Mouse (Mus musculus) layer of hippocampus, adult 2 months (tissue): ENCODE data around the gene Fam219a. TPM values are rescaled to one million over a fixed set of nuclear protein-coding genes. Genes with fewer than 3 reads are reported as not detected.

ENCODE experiments used
- DNase-seq, 2 experiments: peaks; one replicate each; pipeline ENCODE4 v3.0.0; 2022; ENCODE audit warnings: low spot score in 2 of 2
- H3K27ac ChIP-seq: fragments of 200-600 bp; 2 replicates; pipeline ENCODE4 v1.8.1; 2022
- H3K4me3 ChIP-seq: fragments of 200-600 bp; 2 replicates; pipeline ENCODE4 v1.8.1; 2022; ENCODE audit warnings: mild to moderate bottlenecking
- CTCF ChIP-seq: fragments of 200-600 bp; conservative IDR thresholded peaks from 2 replicates; pipeline ENCODE4 v1.8.1; 2022; ENCODE audit warnings: antibody characterized with exemption, mild to moderate bottlenecking, moderate library complexity
- total RNA-seq, 2 experiments: library from RNA; stranded (reverse); gene quantifications; 2 replicates each; pipeline ENCODE4 v1.2.3; 2021

The Fam219a gene
- total RNA-seq, 2 experiments from 2014 or later = 153 to 157 TPM

DNA sequence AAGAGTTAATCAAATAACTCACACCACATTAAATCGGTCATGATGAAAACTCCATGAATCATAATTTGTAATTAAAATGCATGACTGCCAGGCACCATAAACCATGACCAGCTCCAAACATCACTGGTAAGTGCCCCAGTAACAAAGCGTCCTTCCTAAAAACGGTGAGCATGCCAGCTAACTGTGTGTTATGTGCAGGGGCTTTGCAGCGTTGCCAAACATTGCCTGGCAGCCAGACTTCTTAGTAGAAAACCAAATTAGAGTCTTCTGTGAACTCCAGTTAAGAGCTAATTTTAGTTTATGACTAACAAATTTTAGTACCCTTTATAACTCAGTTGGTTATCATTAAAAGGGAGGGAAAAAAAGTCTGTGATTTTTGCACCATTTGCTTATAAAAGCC is 4.2 kb upstream of the Fam219a start:
- DNase-seq = no peak
- Histone ChIP-seq H3K4me3 (no peak overlapping the region), H3K27ac (no peak overlapping the region)
- TF ChIP-seq CTCF = no peak

DNA sequence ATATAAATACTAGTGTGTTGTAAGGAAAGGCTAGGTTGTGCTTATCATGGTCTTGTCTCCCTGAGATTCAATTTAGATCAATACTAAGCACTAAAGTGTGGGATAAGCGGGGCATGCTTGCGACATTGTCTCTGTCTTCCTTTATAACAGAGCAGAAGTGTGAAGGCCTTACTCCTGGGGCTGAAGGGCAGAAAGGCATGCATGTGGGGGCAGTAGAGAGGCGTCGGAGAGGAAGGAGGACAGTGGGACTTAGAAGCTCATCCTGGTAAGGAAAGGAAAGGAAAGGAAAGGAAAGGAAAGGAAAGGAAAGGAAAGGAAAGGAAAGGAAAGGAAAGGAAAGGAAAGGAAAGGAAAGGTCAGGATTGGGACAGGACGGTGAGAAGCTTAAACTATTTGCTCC is 2.2 kb upstream of the Fam219a start:
- TF ChIP-seq CTCF = peak; percentile 59
- no peak for DNase-seq
- Histone ChIP-seq H3K27ac (no peak overlapping the region), H3K4me3 (no peak overlapping the region)

DNA sequence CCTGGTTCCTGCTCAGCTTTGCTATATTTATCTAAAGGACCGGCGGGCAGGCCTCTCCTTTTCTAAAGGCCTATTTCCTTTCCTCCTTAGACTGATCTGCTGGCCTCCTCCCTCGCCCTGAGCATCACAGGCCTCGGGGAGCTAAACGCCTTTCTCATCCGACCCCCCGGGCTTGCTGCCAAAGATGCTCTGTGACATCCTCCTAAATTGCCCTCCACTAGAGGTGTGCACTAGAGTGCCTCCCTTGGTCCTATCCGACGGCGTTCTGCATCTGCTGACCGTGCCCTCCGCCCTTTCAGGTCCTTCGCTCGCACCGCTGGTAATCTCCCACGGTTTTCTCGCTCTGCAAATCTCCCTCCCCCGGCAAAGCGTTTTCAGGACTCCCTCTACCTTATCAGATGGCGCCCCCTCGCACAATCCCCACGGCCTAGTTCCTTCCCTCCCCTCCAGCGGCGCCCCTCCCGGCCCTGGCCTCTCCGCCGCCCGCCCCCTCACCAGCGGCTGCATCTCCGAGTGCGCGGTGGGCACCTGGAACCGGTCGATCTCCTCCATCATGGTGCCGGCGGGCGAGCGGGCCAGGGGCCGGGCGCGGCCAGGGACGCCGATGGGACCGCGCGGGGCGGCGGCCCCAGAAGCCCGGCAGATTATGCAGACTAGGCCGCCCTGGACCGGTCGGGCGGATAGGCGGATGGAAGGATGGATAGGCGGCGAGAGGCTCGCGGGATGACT is 492 bp downstream of the Fam219a start:
- DNase-seq = peak in 1 of 2 experiments; percentile 47
- TF ChIP-seq CTCF = no peak

DNA sequence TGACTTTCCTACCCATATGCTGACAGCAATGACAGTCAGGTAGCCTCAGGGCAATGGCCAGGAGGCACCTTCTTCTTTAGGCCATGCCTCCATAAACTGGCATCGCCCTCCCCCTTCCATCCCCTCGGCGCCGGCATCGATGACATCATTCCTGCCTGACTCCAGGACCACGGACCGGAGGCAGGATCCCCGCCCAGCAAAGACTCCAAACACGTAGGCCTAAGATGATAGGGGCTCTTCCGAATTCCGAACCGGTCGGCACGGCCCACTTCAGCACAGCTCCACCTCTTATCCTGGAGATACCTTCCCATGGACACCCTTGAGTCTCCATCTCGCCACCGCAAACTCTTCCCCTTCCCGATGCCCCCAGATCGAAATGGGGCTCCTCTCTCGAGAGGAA is 1.1 kb downstream of the Fam219a start:
- H3K27ac ChIP-seq = peak overlapping the region; percentile 96
- TF ChIP-seq CTCF = no peak
- DNase-seq = peak; percentile 34 to 41
- peak overlapping the region; percentile 71 for H3K4me3 ChIP-seq

More for the DNA sequence above, 492 bp downstream of the Fam219a start:
- Histone ChIP-seq H3K27ac (peak overlapping the region; percentile 96), H3K4me3 (peak overlapping the region; percentile 71)

DNA sequence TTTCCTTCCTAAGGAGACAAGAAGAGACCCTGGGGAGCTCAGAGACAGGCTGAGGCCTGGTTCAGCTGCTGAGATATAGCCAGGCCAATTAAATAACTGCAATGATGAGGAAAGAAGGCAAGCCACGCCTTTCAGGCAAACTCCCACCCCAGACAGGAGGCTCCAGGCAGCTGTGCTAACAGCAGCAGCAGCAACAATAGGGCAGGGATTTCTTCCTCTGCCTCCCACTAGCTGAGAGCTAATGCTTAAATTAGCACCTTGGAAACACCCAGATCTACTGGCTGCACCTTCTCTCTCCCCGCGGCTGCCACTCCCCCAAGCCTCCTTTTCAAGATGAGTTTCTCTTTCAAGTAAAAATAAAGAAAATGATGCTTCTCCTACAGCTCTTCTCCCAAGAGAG is 3.2 kb downstream of the Fam219a start:
- DNase-seq = no peak
- no peak for TF ChIP-seq CTCF
- Histone ChIP-seq H3K4me3 (no peak overlapping the region; the same call in 1 of the 2 replicates), H3K27ac (no peak overlapping the region)

DNA sequence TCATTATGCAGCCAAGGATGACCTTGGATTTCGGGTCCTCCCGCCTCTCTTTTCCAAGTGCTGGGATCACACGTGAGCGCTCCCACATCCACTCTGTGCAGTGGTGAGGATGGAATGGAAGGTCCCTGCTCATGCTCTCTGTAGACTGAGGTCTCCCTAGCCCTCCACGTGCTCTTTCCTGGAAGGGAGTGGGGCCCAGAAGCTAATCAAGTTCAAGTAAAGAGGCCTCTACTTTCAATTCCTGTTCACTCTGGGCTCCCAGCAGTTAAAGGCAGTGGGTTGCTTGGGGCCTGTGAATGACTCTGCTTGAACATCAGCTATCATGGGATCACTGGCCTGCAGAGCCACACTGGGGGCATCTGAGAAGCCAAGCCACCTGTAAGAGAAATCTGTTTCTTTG is 6.0 kb downstream of the Fam219a start:
- no peak for DNase-seq

DNA sequence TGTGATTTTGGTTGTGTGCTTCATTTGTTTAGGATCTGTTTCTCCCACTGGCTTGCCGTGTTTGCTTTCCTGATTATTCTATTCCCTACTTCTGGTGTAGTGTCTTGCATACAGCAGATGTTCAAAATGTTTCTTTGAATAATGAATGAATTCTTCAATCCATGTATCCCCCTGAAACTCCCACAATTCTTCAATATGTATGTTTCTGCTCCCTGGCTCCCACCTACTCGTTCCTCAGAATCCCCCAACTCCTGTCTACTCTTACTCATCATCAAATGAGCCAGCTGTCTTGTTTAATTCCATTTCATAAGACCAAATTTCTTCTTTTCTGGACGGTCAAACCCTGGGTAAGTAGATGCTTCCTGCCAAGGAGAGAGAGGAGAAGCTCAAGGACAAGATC is 12.2 kb downstream of the Fam219a start:
- TF ChIP-seq CTCF = no peak
- Histone ChIP-seq H3K4me3 (no peak overlapping the region), H3K27ac (peak overlapping the region; percentile 36)
- peak in 1 of 2 experiments; percentile 29 for DNase-seq

More for the DNA sequence above, 6.0 kb downstream of the Fam219a start:
- Histone ChIP-seq H3K27ac (no peak overlapping the region), H3K4me3 (no peak overlapping the region)
- no peak for TF ChIP-seq CTCF

DNA sequence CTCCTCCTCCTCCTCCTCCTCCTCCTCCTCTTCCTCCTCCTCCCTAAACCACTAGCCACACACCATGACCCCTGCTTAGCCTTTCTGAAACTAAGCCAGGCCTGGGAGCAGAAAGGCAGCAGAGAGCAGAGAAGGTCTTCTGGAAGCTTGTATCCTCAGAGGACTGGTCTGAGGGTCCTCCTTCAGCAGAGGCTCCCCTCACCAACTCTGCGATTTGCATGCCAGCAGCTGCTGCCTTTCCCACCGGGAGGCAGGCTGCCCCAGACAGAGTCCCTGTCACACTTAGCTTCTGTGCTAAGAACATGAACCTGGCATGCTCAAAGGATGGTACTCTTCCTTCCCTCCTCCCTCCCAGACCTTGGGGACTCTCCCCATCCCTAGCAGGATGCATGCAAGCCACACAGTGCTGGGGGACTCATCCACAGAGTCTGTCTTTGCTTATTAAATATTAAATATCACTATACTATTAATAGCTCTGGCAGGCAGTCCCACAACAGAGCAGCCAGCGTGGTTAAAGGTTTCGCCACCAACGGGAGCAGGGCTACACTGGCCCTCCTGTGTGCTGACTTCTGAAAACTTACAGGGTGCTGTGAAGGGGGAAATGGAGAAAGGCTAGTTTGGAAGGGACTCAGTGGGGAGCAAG is 12.9 kb downstream of the Fam219a start:
- Histone ChIP-seq H3K4me3 (no peak overlapping the region), H3K27ac (peak overlapping the region; percentile 28; the same call in 1 of the 2 replicates)
- no peak for TF ChIP-seq CTCF
- DNase-seq = no peak

DNA sequence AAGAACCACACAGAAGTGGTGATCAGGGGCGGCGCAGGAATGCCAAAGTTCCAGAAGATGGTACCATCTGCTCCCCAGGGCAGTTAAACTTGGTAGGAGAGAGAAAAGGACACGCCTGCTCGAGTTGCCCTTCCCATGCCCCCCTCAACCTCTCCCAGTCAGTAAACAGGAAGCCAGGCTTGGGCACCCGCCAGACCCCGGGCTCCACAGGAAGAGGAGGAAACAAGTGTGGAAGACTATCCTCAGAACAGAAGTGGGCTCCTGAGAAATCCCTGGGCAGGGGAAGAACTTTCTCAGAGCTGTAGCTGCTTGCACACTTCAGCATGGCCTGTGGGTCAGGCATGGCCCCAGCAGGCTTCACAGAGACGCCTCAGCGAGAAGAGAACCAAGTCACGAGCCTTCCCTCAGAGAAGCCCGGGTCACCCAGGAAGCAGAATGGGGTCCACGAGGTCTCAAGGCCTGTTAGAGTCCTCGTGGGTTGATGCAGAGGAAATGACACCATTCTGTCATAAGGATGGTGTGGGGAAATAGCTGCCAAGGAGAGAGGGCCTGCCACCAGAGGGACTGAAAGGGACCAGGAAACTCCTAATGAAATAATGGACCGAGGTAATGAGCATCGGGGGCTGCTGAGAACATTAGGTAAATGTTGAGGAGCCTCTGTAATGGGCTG is 14.2 kb downstream of the Fam219a start:
- Histone ChIP-seq H3K27ac (peak overlapping the region; percentile 16; the same call in 1 of the 2 replicates), H3K4me3 (no peak overlapping the region)
- DNase-seq = peak in 1 of 2 experiments; percentile 36
- TF ChIP-seq CTCF = no peak; the same call in 1 of the 2 replicates

DNA sequence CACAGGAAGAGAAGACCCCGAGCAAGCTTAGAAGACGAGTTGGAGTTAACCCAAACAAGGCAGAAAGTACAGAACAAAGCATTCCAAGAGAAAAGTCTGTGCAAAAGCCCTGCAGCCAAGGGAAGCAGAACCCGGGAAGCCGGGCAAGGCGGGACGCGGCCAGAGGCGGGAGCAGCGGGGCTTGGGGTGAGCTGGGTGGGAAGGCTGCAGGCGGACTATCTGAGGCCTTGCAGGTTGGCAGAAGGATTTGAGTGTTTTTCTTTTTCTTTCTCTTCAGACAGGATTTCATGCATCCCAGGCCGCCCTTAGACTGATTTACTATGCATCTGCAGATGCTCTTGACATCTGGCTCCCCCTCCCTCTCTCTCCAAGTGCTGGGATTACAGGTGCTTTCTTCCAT is 16.2 kb downstream of the Fam219a start:
- no peak for DNase-seq
- TF ChIP-seq CTCF = no peak
- no peak overlapping the region for H3K4me3 ChIP-seq
- H3K27ac ChIP-seq = no peak overlapping the region

DNA sequence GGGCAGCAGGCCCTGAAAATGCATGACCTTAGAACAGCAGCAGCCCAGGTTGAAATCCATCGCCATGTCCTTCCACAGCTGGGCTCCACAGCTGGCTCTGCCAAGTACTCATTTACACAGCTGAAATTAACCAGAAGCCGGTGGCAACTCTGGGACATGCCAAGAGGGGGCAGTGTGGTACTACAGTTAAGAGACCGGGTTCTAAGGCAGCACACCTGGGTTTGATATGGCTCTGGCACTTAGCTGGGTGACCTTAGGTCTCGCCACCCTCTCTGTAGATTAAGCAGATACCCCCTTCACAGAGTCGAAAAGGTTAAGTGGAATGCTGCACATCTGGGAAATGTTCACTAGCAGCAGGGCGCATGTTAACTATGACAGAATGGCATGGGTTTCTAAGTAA is 16.8 kb downstream of the Fam219a start:
- Histone ChIP-seq H3K27ac (no peak overlapping the region), H3K4me3 (no peak overlapping the region)
- TF ChIP-seq CTCF = peak; percentile 91
- peak; percentile 63 to 68 for DNase-seq

DNA sequence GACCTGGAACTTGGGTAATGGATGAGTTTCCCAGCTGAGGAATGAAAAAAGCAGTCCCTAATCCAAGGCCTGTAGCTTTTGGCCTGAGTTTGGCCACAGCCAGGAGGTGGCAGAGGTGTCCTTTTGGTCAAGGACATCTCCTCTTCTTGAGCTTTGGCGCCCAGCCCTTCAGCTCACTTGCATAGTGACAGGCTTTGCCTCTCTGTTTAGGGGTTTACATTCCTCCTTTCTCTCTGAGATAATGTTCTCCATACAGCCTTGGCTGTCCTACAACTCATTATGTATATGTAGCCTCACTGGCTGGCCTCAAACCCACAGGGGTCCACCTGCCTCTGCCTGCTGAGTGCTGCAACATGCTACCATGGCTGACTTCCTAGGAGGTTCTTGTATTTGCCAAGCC is 22.3 kb downstream of the Fam219a start:
- no peak overlapping the region for H3K27ac ChIP-seq

DNA sequence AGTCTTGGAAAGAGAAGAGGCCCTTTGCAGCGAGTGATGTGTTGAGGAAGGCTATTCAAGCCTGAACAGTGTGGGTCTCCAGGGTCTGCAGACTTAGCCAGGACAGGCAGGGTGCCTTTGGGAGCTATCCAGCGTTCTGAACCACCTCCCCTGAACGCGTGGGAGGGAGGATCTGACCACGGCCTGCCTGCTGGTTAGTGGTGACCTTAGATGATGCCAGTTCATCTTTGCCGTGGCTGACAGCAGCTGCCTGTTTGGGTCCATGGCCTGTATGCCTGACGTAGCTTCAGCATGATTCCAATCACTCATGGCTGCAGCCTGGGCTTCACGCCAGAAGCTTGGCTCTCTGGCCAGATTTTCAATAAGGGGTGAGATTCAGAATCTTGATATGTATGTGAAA is 23.4 kb downstream of the Fam219a start:
- no peak overlapping the region for H3K4me3 ChIP-seq
- TF ChIP-seq CTCF = no peak
- no peak for DNase-seq
- H3K27ac ChIP-seq = peak overlapping the region; percentile 50; the same call in 1 of the 2 replicates

More for the DNA sequence above, 22.3 kb downstream of the Fam219a start:
- H3K4me3 ChIP-seq = no peak overlapping the region
- no peak for TF ChIP-seq CTCF
- no peak for DNase-seq
